Mouse (Mus musculus) left cerebral cortex, postnatal 10 days (tissue): ENCODE measurements at regions not wholly inside any gene's neighbourhood (a gene's known extent, or its start where the extent isn't known, plus 50 kb on each side); places are given as distances from the start of the nearest gene placed in this dataset.

Experiments used
- DNase-seq, 2 experiments: peaks; one replicate each; pipeline ENCODE4 v3.0.0; 2021 to 2022; ENCODE audit warnings: low spot score in 2 of 2, mixed read lengths in 1 of 2; ENCODE audit errors: extremely low spot score in 1 of 2
- intact Hi-C: fragments of 180-260 bp; cut with DNase I; formaldehyde crosslinking; loops from one replicate; pipeline ENCODE4 v1.15.1; 2025

DNA sequence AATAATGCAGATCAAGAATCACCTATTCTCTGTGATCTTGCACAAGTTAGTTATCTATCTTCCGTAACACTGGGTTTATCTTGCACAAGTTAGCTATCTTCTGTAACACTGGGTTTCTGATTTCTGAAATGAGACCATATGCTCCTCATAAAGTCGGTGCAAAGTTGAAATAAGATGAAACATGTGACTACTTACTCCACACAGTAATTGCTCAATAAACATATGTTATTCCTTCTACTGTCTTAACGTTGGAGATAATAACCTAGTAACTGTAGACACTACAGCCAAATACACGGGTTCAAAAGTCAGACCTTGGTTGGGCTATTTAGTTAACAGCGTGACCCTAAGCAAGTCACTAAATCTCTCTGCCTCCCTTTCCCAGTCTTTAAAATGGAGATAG is 65.8 kb upstream of the Atp11b start:
- intact Hi-C loops: loop anchor here (5.0 kb wide), 1 partner anchor 374 kb away; no protein-coding TSS in a partner anchor
- no peak for DNase-seq

DNA sequence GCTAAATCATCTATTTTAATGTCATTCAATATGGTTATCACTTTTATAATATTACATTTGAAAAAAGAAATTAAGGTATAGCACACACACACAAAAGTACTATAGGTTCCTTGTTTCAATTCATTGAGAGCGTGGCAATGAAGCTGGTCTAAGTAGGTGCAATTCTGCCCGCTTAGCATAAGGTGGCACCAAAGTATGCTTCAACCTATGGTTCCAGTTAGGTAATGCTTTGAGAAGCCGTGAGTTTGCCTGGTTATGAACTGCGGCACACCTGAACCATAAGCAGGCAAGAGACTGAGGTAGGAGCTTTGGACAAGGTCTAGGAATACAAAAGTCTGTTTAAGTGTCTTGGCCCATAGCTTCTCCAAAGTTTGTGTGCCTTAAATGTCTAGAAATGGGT is 65.1 kb upstream of the Atp11b start:
- intact Hi-C loops: loop anchor here (5.0 kb wide), 1 partner anchor 374 kb away; no protein-coding TSS in a partner anchor
- peak; percentile 20 to 39 for DNase-seq

GRCm38 (mm10) chr3:35693039-35693438 is 60.9 kb upstream of the Atp11b start:
- peak; percentile 67 to 72 for DNase-seq
- intact Hi-C loops: no loop called here

GRCm38 (mm10) chr3:35693551-35693950 is 60.4 kb upstream of the Atp11b start:
- no peak for DNase-seq
- intact Hi-C loops: no loop called here

DNA sequence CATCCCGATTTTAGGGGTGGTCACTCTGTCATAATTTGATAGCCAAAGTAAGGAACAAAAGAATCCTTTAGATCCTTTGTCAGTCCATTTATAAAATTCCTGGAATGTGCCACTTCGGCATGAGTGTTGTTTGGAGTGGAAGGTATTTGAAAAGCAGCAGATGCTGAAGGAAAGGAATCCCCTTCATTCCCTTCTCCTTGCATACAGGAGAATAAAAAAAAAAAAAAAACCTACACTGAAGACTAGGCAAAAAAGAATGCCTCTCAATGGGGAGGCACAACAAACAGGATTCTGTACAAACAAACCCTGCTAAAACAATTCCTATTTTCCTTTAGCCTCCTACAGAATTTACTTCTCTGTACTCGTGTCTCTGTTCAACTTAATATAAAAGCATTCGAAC is 59.7 kb upstream of the Atp11b start:
- DNase-seq: no peak
- intact Hi-C loops: no loop called here

DNA sequence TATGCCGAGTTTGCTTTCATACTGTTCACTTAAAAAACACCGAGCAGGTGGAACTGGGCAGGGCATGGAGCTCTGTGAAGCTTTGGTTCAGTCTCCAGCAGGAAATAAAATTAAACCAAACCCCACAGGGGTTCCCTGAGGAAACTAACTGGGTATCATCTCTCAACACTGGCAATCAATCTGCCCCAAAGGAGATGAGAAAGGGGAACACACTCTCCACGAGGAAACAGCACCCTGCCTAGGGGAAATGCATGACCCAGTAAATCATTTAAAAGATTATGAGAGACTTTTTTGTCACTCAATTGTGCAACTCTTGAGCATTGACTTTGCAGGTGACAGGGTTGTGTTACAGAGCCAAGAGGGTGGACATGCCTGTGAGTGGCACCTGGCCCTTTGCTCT is 58.0 kb upstream of the Atp11b start:
- intact Hi-C loops: no loop called here

DNA sequence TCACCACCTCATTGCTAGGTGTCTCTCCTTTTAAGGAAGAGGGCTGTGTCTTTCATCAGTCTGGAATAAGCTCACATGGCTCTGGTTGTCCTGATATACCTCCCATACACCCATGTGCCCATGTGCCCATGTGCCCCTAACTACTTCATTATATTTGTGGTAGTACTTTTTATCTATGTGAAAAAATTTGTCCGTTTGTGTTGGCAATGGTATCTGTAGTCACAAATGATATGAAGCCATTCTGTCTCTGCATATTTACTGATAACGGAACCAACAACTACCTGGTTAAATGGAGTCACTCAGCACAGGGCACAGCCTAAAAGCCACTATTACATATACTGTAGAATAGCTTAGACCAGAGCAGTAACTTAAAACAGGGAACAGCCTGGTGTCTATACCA is 54.6 kb upstream of the Atp11b start:
- intact Hi-C loops: no loop called here
- no peak for DNase-seq

More for the DNA sequence above, 58.0 kb upstream of the Atp11b start:
- DNase-seq: no peak

DNA sequence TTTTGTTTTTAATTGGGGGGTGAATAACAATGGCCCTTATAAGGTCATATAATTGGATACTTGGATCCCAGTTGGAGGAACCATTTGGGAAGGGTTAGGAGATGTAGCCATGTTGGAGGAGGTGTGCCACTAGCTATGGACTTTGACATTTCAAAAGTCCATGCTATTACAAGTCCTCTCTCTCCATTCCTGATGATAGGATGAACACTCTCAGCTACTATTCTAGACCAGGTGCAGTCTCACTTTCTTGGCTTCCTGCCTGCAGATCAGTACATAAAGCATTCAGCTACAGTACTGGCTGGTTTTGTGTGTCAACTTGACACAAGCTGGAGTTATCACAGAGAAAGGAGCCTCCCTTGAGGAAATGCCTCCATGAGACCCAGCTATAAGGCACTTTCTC is 53.9 kb upstream of the Atp11b start:
- no peak for DNase-seq
- intact Hi-C loops: no loop called here

- intact Hi-C loops: no loop called here
- DNase-seq: no peak
Observed at GRCm38 (mm10) chr3:35703528-35704327, 50.2 kb upstream of the Atp11b start.
